Mouse (Mus musculus): Measurements from ENCODE around the gene Pard3. TPM values are rescaled to one million over a fixed set of nuclear protein-coding genes. Genes with fewer than 3 reads are reported as not detected.
A peak's percentile ranks its signal among the peaks of the same experiment; 100 is the strongest.

The Pard3 gene
- polyA plus RNA-seq, 1 experiment from 2014 or later = 14.5 TPM

DNA sequence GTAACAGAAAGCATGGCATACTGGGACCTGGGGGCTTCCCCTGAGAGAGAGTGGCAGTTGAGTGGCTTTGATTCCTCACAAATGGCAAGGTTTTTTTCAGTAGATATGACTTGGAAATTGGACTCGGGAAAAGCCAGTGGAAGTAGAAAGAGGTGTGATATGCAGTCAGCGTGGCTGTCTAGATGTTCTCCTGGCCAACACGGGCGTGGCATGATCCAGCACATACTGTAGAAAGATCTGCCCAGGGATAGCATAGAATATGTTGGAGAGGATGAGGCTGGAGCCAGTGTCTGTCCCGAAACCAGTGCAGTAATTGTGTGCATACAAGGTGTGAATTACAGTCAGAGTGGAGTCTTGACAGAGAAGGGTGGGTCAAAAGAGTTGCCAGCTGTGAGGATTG is 257.2 kb downstream of the Pard3 start:
- Histone ChIP-seq H3K4me3 (ENCODE audit: low read depth, low read length) (no peak overlapping the region), H3K9ac (ENCODE audit: low read depth, low read length) (no peak overlapping the region), H3K4me2 (no peak overlapping the region), H3K27me3 (replicated peaks; ENCODE audit: control insufficient read depth, insufficient read depth, low read length) (no peaks in the 10 kb centered on the region), H3K36me3 (ENCODE audit: control insufficient read depth, insufficient read depth, low read length) (peaks cover 2% of the 10 kb centered on the region; the same call in 1 of the 2 replicates), H3K27ac (ENCODE audit: low read depth, low read length) (no peak overlapping the region), H3K9me3 (ENCODE audit: control insufficient read depth, low read length) (no peaks in the 10 kb centered on the region), H3K4me1 (replicated peaks; ENCODE audit: control insufficient read depth, insufficient read depth, low read length) (no peaks in the 10 kb centered on the region)
- no peak for DNase-seq (ENCODE audit: low spot score)
- ATAC-seq (replicated peaks; ENCODE audit: low FRiP score) = no peak
- 88% methylated on average over 5 of the region's 5 CpGs for WGBS

DNA sequence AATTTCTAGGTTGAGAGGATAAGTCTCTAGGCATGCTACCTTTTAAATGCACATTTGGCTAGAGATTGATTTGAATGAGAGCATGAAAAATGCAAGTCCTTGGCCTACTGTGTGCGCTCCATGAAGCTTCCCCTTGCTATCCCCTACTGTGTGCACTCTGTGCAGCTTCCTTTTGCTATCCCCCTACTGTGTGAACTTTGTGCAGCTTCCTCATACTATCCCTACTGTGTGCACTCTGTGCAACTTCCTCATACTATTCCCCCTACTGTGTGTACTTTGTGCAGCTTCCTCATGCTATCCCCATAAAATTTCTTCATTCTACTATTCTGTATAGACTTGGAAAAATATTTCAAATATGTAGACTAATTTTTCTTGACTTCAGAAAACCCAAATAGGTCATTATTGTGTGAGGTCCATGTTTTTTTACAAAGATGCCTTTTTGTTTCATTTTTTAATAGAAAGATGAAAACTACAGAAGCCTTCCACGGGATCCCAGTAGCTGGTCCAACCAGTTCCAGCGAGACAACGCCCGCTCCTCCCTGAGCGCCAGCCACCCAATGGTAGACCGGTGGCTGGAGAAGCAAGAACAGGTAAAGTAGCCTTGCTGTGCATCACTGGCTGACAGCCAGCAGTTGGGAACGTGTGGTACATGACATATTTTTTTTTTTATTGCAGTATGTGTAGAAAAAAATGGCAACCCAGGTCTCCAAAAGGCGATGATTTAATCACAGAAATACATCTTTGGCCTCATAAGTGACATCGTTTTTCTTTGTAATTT is 260.1 kb downstream of the Pard3 start:
- no peak overlapping the region for H3K27ac ChIP-seq (ENCODE audit: low read depth, low read length)
- no peak for ATAC-seq (replicated peaks; ENCODE audit: low FRiP score)
- peaks cover 2% of the 10 kb centered on the region; the same call in 1 of the 2 replicates for H3K36me3 ChIP-seq (ENCODE audit: control insufficient read depth, insufficient read depth, low read length)
- no peaks in the 10 kb centered on the region for H3K4me1 ChIP-seq (replicated peaks; ENCODE audit: control insufficient read depth, insufficient read depth, low read length)
- H3K9me3 ChIP-seq (ENCODE audit: control insufficient read depth, low read length) = no peaks in the 10 kb centered on the region
- no peaks in the 10 kb centered on the region for H3K27me3 ChIP-seq (replicated peaks; ENCODE audit: control insufficient read depth, insufficient read depth, low read length)
- H3K9ac ChIP-seq (ENCODE audit: low read depth, low read length) = no peak overlapping the region
- DNase-seq (ENCODE audit: low spot score) = no peak
- WGBS = 91% methylated on average over 10 of the region's 10 CpGs
- H3K4me2 ChIP-seq = no peak overlapping the region
- no peak overlapping the region for H3K4me3 ChIP-seq (ENCODE audit: low read depth, low read length)

DNA sequence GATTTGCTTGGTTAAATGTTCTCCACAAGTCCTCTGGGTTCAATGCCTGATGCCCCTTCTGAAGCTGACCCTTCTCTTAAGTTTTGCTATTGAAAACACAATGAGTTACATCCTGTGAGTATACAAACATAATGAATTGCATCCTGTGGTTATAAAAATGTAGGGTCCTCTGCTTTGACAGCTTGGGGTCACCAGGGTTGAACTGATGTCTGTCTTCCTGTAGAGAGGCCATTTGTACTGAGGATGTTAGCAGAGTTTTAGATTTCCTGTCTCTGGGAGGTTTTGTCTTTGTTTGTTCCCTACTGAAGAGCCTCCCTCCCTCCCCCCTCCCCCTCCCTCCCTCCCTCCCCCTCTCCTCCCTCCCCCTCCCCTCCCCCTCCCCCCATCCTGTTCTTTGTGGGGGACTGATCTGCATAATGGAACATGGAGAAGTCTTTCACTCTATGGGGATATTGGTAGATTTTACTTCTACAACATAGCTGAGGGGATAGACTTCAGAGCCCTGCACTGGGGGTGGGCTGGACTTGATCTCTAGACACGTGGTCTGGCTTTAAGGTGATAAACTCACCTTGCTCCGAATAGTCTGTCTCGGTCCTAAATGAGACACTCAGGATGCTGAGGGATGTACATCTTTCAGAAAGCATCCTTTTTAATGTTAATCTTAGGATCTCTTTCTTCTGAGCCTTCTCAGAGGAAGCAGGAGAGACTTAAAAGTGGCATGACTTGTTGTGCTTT is 261.3 kb downstream of the Pard3 start:
- Histone ChIP-seq H3K4me2 (no peak overlapping the region), H3K27ac (ENCODE audit: low read depth, low read length) (no peak overlapping the region), H3K9me3 (ENCODE audit: control insufficient read depth, low read length) (no peaks in the 10 kb centered on the region), H3K36me3 (ENCODE audit: control insufficient read depth, insufficient read depth, low read length) (peaks cover 2% of the 10 kb centered on the region; the same call in 1 of the 2 replicates), H3K9ac (ENCODE audit: low read depth, low read length) (no peak overlapping the region), H3K27me3 (replicated peaks; ENCODE audit: control insufficient read depth, insufficient read depth, low read length) (no peaks in the 10 kb centered on the region), H3K4me1 (replicated peaks; ENCODE audit: control insufficient read depth, insufficient read depth, low read length) (0 out of 2 replicates have a peak, but pooled peaks cover under 1% of the 10 kb centered on the region), H3K4me3 (ENCODE audit: low read depth, low read length) (no peak overlapping the region)
- DNase-seq (ENCODE audit: low spot score) = no peak
- WGBS = 48% methylated on average over 3 of the region's 3 CpGs
- ATAC-seq (replicated peaks; ENCODE audit: low FRiP score) = no peak

- no peak for ATAC-seq (replicated peaks; ENCODE audit: low FRiP score)
- WGBS = 63% methylated on average over 5 of the region's 5 CpGs
- Histone ChIP-seq H3K4me1 (replicated peaks; ENCODE audit: control insufficient read depth, insufficient read depth, low read length) (0 out of 2 replicates have a peak, but pooled peaks cover 2% of the 10 kb centered on the region), H3K4me3 (ENCODE audit: low read depth, low read length) (no peak overlapping the region), H3K9me3 (ENCODE audit: control insufficient read depth, low read length) (no peaks in the 10 kb centered on the region), H3K36me3 (ENCODE audit: control insufficient read depth, insufficient read depth, low read length) (peaks cover 2% of the 10 kb centered on the region; the same call in 1 of the 2 replicates), H3K9ac (ENCODE audit: low read depth, low read length) (no peak overlapping the region), H3K27me3 (replicated peaks; ENCODE audit: control insufficient read depth, insufficient read depth, low read length) (no peaks in the 10 kb centered on the region), H3K27ac (ENCODE audit: low read depth, low read length) (no peak overlapping the region), H3K4me2 (no peak overlapping the region)
- no peak for DNase-seq (ENCODE audit: low spot score)
These were observed 262.1 kb downstream of the Pard3 start for GRCm38 (mm10) chr8:127325749-127326148.

GRCm38 (mm10) chr8:127330258-127331187 is 266.8 kb downstream of the Pard3 start:
- no peak overlapping the region for H3K4me2 ChIP-seq
- H3K36me3 ChIP-seq (ENCODE audit: control insufficient read depth, insufficient read depth, low read length) = no peaks in the 10 kb centered on the region
- ATAC-seq (replicated peaks; ENCODE audit: low FRiP score) = peak; percentile 49; the same call in 1 of the 2 replicates
- no peak overlapping the region for H3K27ac ChIP-seq (ENCODE audit: low read depth, low read length)
- no peaks in the 10 kb centered on the region for H3K9me3 ChIP-seq (ENCODE audit: control insufficient read depth, low read length)
- H3K4me3 ChIP-seq (ENCODE audit: low read depth, low read length) = no peak overlapping the region
- H3K27me3 ChIP-seq (replicated peaks; ENCODE audit: control insufficient read depth, insufficient read depth, low read length) = no peaks in the 10 kb centered on the region
- DNase-seq (ENCODE audit: low spot score) = no peak
- 26% methylated on average over 12 of the region's 12 CpGs for WGBS
- no peak overlapping the region for H3K9ac ChIP-seq (ENCODE audit: low read depth, low read length)
- 0 out of 2 replicates have a peak, but pooled peaks cover 2% of the 10 kb centered on the region for H3K4me1 ChIP-seq (replicated peaks; ENCODE audit: control insufficient read depth, insufficient read depth, low read length)

GRCm38 (mm10) chr8:127331751-127332150 is 268.1 kb downstream of the Pard3 start:
- Histone ChIP-seq H3K4me2 (no peak overlapping the region), H3K9ac (ENCODE audit: low read depth, low read length) (no peak overlapping the region), H3K36me3 (ENCODE audit: control insufficient read depth, insufficient read depth, low read length) (no peaks in the 10 kb centered on the region), H3K4me1 (replicated peaks; ENCODE audit: control insufficient read depth, insufficient read depth, low read length) (0 out of 2 replicates have a peak, but pooled peaks cover 2% of the 10 kb centered on the region), H3K4me3 (ENCODE audit: low read depth, low read length) (no peak overlapping the region), H3K27me3 (replicated peaks; ENCODE audit: control insufficient read depth, insufficient read depth, low read length) (no peaks in the 10 kb centered on the region), H3K27ac (ENCODE audit: low read depth, low read length) (no peak overlapping the region), H3K9me3 (ENCODE audit: control insufficient read depth, low read length) (no peaks in the 10 kb centered on the region)
- 94% methylated on average over 1 of the region's 1 CpGs for WGBS
- no peak for DNase-seq (ENCODE audit: low spot score)
- ATAC-seq (replicated peaks; ENCODE audit: low FRiP score) = no peak

GRCm38 (mm10) chr8:127335216-127335615 is 271.5 kb downstream of the Pard3 start:
- DNase-seq (ENCODE audit: low spot score) = no peak
- ATAC-seq (replicated peaks; ENCODE audit: low FRiP score) = no peak
- Histone ChIP-seq H3K4me3 (ENCODE audit: low read depth, low read length) (no peak overlapping the region), H3K4me1 (replicated peaks; ENCODE audit: control insufficient read depth, insufficient read depth, low read length) (0 out of 2 replicates have a peak, but pooled peaks cover under 1% of the 10 kb centered on the region), H3K36me3 (ENCODE audit: control insufficient read depth, insufficient read depth, low read length) (no peaks in the 10 kb centered on the region), H3K27ac (ENCODE audit: low read depth, low read length) (no peak overlapping the region), H3K4me2 (no peak overlapping the region), H3K27me3 (replicated peaks; ENCODE audit: control insufficient read depth, insufficient read depth, low read length) (no peaks in the 10 kb centered on the region), H3K9me3 (ENCODE audit: control insufficient read depth, low read length) (no peaks in the 10 kb centered on the region), H3K9ac (ENCODE audit: low read depth, low read length) (no peak overlapping the region)
- 85% methylated on average over 1 of the region's 1 CpGs for WGBS

GRCm38 (mm10) chr8:127338183-127338582 is 274.5 kb downstream of the Pard3 start:
- Histone ChIP-seq H3K27me3 (replicated peaks; ENCODE audit: control insufficient read depth, insufficient read depth, low read length) (no peaks in the 10 kb centered on the region), H3K27ac (ENCODE audit: low read depth, low read length) (no peak overlapping the region), H3K4me2 (no peak overlapping the region), H3K4me3 (ENCODE audit: low read depth, low read length) (no peak overlapping the region), H3K4me1 (replicated peaks; ENCODE audit: control insufficient read depth, insufficient read depth, low read length) (no peaks in the 10 kb centered on the region), H3K9ac (ENCODE audit: low read depth, low read length) (no peak overlapping the region), H3K9me3 (ENCODE audit: control insufficient read depth, low read length) (no peaks in the 10 kb centered on the region), H3K36me3 (ENCODE audit: control insufficient read depth, insufficient read depth, low read length) (no peaks in the 10 kb centered on the region)
- ATAC-seq (replicated peaks; ENCODE audit: low FRiP score) (no peak), DNase-seq (ENCODE audit: low spot score) (no peak)
- WGBS = 88% methylated on average over 11 of the region's 11 CpGs
